Mouse (Mus musculus): ENCODE data around the gene Rhoc. TPM values are rescaled to one million over a fixed set of nuclear protein-coding genes. Genes with fewer than 3 reads are reported as not detected.

Gene Rhoc
- total and polyA plus RNA-seq, 3 experiments: 0.21 TPM; not detected in 2

DNA sequence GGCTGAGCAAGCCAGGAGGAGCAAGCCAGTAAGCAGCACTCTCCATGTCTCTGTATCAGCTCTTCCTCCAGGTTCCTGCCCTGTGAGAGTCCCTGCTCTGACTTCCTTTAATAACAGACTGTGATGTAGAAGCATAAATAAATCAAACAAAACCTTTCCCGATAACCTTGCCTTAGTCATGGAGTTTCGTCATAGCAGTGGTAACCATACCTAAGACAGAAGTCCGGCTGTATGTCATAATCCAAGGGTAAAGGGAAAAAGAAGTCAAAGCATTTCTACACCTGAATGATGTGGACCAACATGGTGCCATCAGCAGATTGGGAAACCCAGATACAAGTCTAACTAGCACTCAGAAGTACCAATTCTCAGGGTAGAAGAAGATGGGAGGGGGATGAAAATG is 47.6 kb downstream of the Rhoc start:
- Histone ChIP-seq H3K27ac (ENCODE audit: control insufficient read depth, low read depth, low read length) (no peak overlapping the region), H3K9me3 (replicated peaks; ENCODE audit: insufficient read depth, low read length) (no peaks in the 10 kb centered on the region), H3K27me3 (ENCODE audit: control insufficient read depth in 1 of 2, insufficient read depth in 2 of 2, low read length in 2 of 2) (no peaks in the 10 kb centered on the region), H3K79me2 (ENCODE audit: control insufficient read depth, insufficient read depth, low read length, poor library complexity) (no peaks in the 10 kb centered on the region; the same call in 1 of the 2 replicates), H3K4me3 (ENCODE audit: control insufficient read depth in 1 of 2, insufficient read depth in 1 of 2, low read depth in 2 of 2, low read length in 2 of 2) (no peak overlapping the region), H3K9ac (ENCODE audit: control insufficient read depth, low read depth, low read length, poor library complexity, severe bottlenecking) (no peak overlapping the region), H3K4me1 (ENCODE audit: control insufficient read depth in 1 of 2, insufficient read depth in 2 of 2, low read length in 2 of 2) (no peaks in the 10 kb centered on the region), H3K36me3 (ENCODE audit: control insufficient read depth in 1 of 2, insufficient read depth in 2 of 2, low read length in 2 of 2) (peaks cover 0 to 55% of the 10 kb centered on the region in 2 experiments; a peak in 2 of 4 replicates)
- TF ChIP-seq SMC3 (IDR thresholded peaks at IDR 0.05; ENCODE audit: low read depth, low read length): no peak
- no peak for TF ChIP-seq CTCF (IDR thresholded peaks at IDR 0.05 in 2 of 3, conservative IDR thresholded peaks at IDR 0.05 in 1 of 3; ENCODE audit: control insufficient read depth in 1 of 3, insufficient read depth in 1 of 3, low read depth in 2 of 3, low read length in 3 of 3, poor library complexity in 1 of 3, severe bottlenecking in 1 of 3)
- TF ChIP-seq CHD2 (IDR thresholded peaks at IDR 0.05; ENCODE audit: low read length): no peak
- TF ChIP-seq MYC (IDR thresholded peaks at IDR 0.05; ENCODE audit: low read depth, low read length): no peak
- no peak for TF ChIP-seq ZC3H11A (IDR thresholded peaks at IDR 0.05; ENCODE audit: low read depth, low read length)
- no peak for TF ChIP-seq E2F4 (IDR thresholded peaks at IDR 0.05; ENCODE audit: borderline replicate concordance, low read depth, low read length)
- no peak for TF ChIP-seq ZKSCAN1 (IDR thresholded peaks at IDR 0.05; ENCODE audit: low read depth, low read length)
- TF ChIP-seq HCFC1 (IDR thresholded peaks at IDR 0.05; ENCODE audit: low read depth, low read length): no peak
- no peak for DNase-seq (ENCODE audit: low read depth, low spot score)

GRCm38 (mm10) chr3:104841049-104841448 is 52.9 kb downstream of the Rhoc start:
- DNase-seq (ENCODE audit: low read depth, low spot score): no peak
- H3K4me1 ChIP-seq (ENCODE audit: control insufficient read depth in 1 of 2, insufficient read depth in 2 of 2, low read length in 2 of 2): no peaks in the 10 kb centered on the region
- H3K27me3 ChIP-seq (ENCODE audit: control insufficient read depth in 1 of 2, insufficient read depth in 2 of 2, low read length in 2 of 2): no peaks in the 10 kb centered on the region
- H3K27ac ChIP-seq (ENCODE audit: control insufficient read depth, low read depth, low read length): no peak overlapping the region
- no peak overlapping the region for H3K9ac ChIP-seq (ENCODE audit: control insufficient read depth, low read depth, low read length, poor library complexity, severe bottlenecking)
- TF ChIP-seq NRF1 (IDR thresholded peaks at IDR 0.05; ENCODE audit: insufficient read depth, low read depth, low read length, poor library complexity, severe bottlenecking) (no peak), GABPA (IDR thresholded peaks at IDR 0.05; ENCODE audit: low read depth, low read length) (no peak), POLR2AphosphoS2 (IDR thresholded peaks at IDR 0.05; ENCODE audit: low read length) (no peak), CHD1 (IDR thresholded peaks at IDR 0.05; ENCODE audit: low read depth, low read length) (no peak), USF2 (IDR thresholded peaks at IDR 0.05; ENCODE audit: borderline replicate concordance in 1 of 2, insufficient read depth in 1 of 2, low read depth in 1 of 2, low read length in 2 of 2) (no peak), TAL1 (IDR thresholded peaks at IDR 0.05; ENCODE audit: low read length) (no peak), RAD21 (IDR thresholded peaks at IDR 0.05; ENCODE audit: low read depth, low read length) (no peak), ZMIZ1 (IDR thresholded peaks at IDR 0.05; ENCODE audit: low read depth, low read length) (no peak), TCF12 (IDR thresholded peaks at IDR 0.05; ENCODE audit: low read depth, low read length) (no peak), SMC3 (IDR thresholded peaks at IDR 0.05; ENCODE audit: low read depth, low read length) (no peak), SIN3A (IDR thresholded peaks at IDR 0.05; ENCODE audit: low read length) (no peak), EP300 (IDR thresholded peaks at IDR 0.05; ENCODE audit: low read depth in 1 of 2, low read length in 2 of 2) (no peak)
- no peaks in the 10 kb centered on the region for H3K9me3 ChIP-seq (replicated peaks; ENCODE audit: insufficient read depth, low read length)
- H3K79me2 ChIP-seq (ENCODE audit: control insufficient read depth, insufficient read depth, low read length, poor library complexity): peaks cover 5% of the 10 kb centered on the region; the same call in 1 of the 2 replicates
- H3K4me3 ChIP-seq (ENCODE audit: control insufficient read depth in 1 of 2, insufficient read depth in 1 of 2, low read depth in 2 of 2, low read length in 2 of 2): no peak overlapping the region
- peaks cover 0 to 37% of the 10 kb centered on the region in 2 experiments; a peak in 2 of 4 replicates for H3K36me3 ChIP-seq (ENCODE audit: control insufficient read depth in 1 of 2, insufficient read depth in 2 of 2, low read length in 2 of 2)

Other genes starting within 250 kb of the Rhoc start
- gene Slc16a1, start 149.7 kb upstream of the Rhoc start, total RNA-seq (2012; rRNA removed): 118 and 128 TPM in 2 replicates
- 10 to 100 TPM; 43.7 to 96.1 TPM for gene Slc16a1, start 149.7 kb upstream of the Rhoc start, polyA plus RNA-seq (2012; ENCODE audit: insufficient read depth in 1 of 2, insufficient read length in 2 of 2, low read depth in 1 of 2, low replicate concordance in 2 of 2, missing spikeins in 1 of 2)
- gene Ppm1j, start 7.3 kb upstream of the Rhoc start, total RNA-seq (2012; rRNA removed): 0.54 and 2.2 TPM in 2 replicates
- 1 to 10 TPM in 1 of 2 experiments, not detected in 1; 2.7 TPM for gene Ppm1j, start 7.3 kb upstream of the Rhoc start, polyA plus RNA-seq (2012; ENCODE audit: insufficient read depth in 1 of 2, insufficient read length in 2 of 2, low read depth in 1 of 2, low replicate concordance in 2 of 2, missing spikeins in 1 of 2)
- not detected in 2 replicates for gene Fam19a3, start 6.5 kb upstream of the Rhoc start, total RNA-seq (2012; rRNA removed)
- under 1 TPM in 1 of 2 experiments, not detected in 1; 0.03 TPM for gene Fam19a3, start 6.5 kb upstream of the Rhoc start, polyA plus RNA-seq (2012; ENCODE audit: insufficient read depth in 1 of 2, insufficient read length in 2 of 2, low read depth in 1 of 2, low replicate concordance in 2 of 2, missing spikeins in 1 of 2)
- gene Mov10, start 30.2 kb downstream of the Rhoc start, total RNA-seq (2012; rRNA removed): 7.1 and 7.6 TPM in 2 replicates
- gene Mov10, start 30.2 kb downstream of the Rhoc start, polyA plus RNA-seq (2012; ENCODE audit: insufficient read depth in 1 of 2, insufficient read length in 2 of 2, low read depth in 1 of 2, low replicate concordance in 2 of 2, missing spikeins in 1 of 2): 10 to 100 TPM in 1 of 2 experiments, not detected in 1; 32.5 TPM
- gene St7l, start 75.6 kb downstream of the Rhoc start, total RNA-seq (2012; rRNA removed): 7.9 and 8.6 TPM in 2 replicates
- gene St7l, start 75.6 kb downstream of the Rhoc start, polyA plus RNA-seq (2012; ENCODE audit: insufficient read depth in 1 of 2, insufficient read length in 2 of 2, low read depth in 1 of 2, low replicate concordance in 2 of 2, missing spikeins in 1 of 2): 1 to 10 TPM in 1 of 2 experiments, not detected in 1; 8.0 TPM
- 141 and 171 TPM in 2 replicates for gene Capza1, start 76.1 kb downstream of the Rhoc start, total RNA-seq (2012; rRNA removed)
- 100 to 1,000 TPM in 1 of 2 experiments, 10 to 100 TPM in 1; 60.2 to 135 TPM for gene Capza1, start 76.1 kb downstream of the Rhoc start, polyA plus RNA-seq (2012; ENCODE audit: insufficient read depth in 1 of 2, insufficient read length in 2 of 2, low read depth in 1 of 2, low replicate concordance in 2 of 2, missing spikeins in 1 of 2)
- gene Wnt2b, start 173.5 kb downstream of the Rhoc start, total RNA-seq (2012; rRNA removed): 0.07 TPM in 1 of 2 replicates, not detected in the other
- gene Wnt2b, start 173.5 kb downstream of the Rhoc start, polyA plus RNA-seq (2012; ENCODE audit: insufficient read depth in 1 of 2, insufficient read length in 2 of 2, low read depth in 1 of 2, low replicate concordance in 2 of 2, missing spikeins in 1 of 2): under 1 TPM in 1 of 2 experiments, not detected in 1; 0.31 TPM

All from MEL (cell line).